Mouse (Mus musculus) limb, embryonic 11.5 days (tissue): ENCODE data around the gene Atxn1. TPM values are rescaled to one million over a fixed set of nuclear protein-coding genes. Genes with fewer than 3 reads are reported as not detected.

Experiments used
- ATAC-seq: fragments of 200-750 bp; cut with Nextera tagmentation; 2 replicates; pipeline ENCODE4 v1.8.0; 2017; ENCODE audit warnings: low read depth; ENCODE audit not compliant: insufficient number of reproducible peaks, low FRiP score, low TSS enrichment
- DNase-seq: peaks from one replicate; pipeline ENCODE4 v3.0.0-alpha.2; 2015; ENCODE audit warnings: low spot score
- H3K27ac ChIP-seq: fragments of 300-500 bp; sonication (generic); replicated peaks from 2 replicates; pipeline ENCODE4 v1.5.1; 2014; ENCODE audit warnings: low read depth, mild to moderate bottlenecking, low read length
- H3K27me3 ChIP-seq: fragments of 300-500 bp; sonication (generic); 2 replicates; pipeline ENCODE4 v1.6.1; 2014; ENCODE audit warnings: mild to moderate bottlenecking, low read length, mixed read lengths; ENCODE audit not compliant: control insufficient read depth, insufficient read depth
- H3K36me3 ChIP-seq: fragments of 300-500 bp; sonication (generic); 2 replicates; pipeline ENCODE4 v1.6.1; 2014; ENCODE audit warnings: mild to moderate bottlenecking, low read length, moderate library complexity, mixed read lengths; ENCODE audit not compliant: control insufficient read depth, insufficient read depth
- H3K4me1 ChIP-seq: fragments of 300-500 bp; sonication (generic); 2 replicates; pipeline ENCODE4 v1.6.1; 2014; ENCODE audit warnings: low read length, mixed read lengths; ENCODE audit not compliant: control insufficient read depth, insufficient read depth
- H3K4me2 ChIP-seq: fragments of 300-500 bp; sonication (generic); 2 replicates; pipeline ENCODE4 v1.6.1; 2014; ENCODE audit warnings: low read depth, mild to moderate bottlenecking, moderate library complexity; ENCODE audit not compliant: severe bottlenecking
- H3K4me3 ChIP-seq: fragments of 300-500 bp; sonication (generic); 2 replicates; pipeline ENCODE4 v1.5.1; 2014; ENCODE audit warnings: low read depth, low read length
- H3K9ac ChIP-seq: fragments of 300-500 bp; sonication (generic); 2 replicates; pipeline ENCODE4 v1.6.1; 2014; ENCODE audit warnings: mild to moderate bottlenecking, low read length
- H3K9me3 ChIP-seq: fragments of 300-500 bp; sonication (generic); 2 replicates; pipeline ENCODE4 v1.6.1; 2016; ENCODE audit warnings: low read length; ENCODE audit not compliant: control insufficient read depth
- WGBS: fragments of 180-500 bp; shearing (Covaris S2); extraction: QIAGEN DNeasy Blood & Tissue Kit; methylation state at CpG from one replicate; pipeline ENCODE4 v1.1.7; 2014; 5-methylcytosine and 5-hydroxymethylcytosine counted together
- polyA plus RNA-seq: library from polyadenylated mRNA; unstranded; fragments of >200 nt; fragmentation: Nextera tagmentation; extraction: Ambion mirVana; gene quantifications from 2 replicates; pipeline ENCODE4 v1.2.1, GENCODE M21; 2014

The Atxn1 gene
- polyA plus RNA-seq, 1 experiment from 2014 or later: 1.5 TPM

DNA sequence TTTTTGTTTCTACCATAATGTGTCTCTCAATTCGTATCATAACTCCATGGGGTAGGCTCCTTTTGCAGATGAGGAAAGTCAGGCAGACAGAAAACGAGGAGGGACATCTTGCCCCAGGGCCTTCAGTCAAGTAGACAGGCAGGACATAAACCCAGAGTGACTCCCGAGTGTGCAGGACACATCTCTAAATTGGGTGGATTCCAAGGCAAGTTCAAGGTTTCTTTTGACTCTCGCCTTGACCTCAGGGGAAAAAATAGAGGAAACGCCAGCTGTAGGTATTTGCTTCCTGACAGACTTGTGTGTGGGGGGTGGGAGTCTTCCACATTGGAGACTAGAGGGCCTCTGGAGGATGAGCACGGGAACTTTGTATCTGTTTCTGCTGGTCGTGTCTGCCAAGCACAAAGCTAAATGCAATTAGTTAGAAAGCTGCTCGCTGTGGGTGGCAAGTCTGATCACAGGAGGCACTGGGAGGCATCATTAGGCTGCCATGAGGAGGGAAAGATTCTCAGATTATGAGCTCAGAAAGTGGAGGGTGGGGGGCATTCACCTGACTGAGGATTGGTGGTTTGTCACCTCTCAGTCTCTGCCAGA lies 449.9 kb downstream of the Atxn1 start:
- H3K9ac ChIP-seq: no peak overlapping the region
- H3K27me3 ChIP-seq: no peaks in the 10 kb centered on the region
- peaks cover 6% of the 10 kb centered on the region for H3K4me1 ChIP-seq
- H3K4me2 ChIP-seq: no peak overlapping the region
- 51% methylated on average over 8 of the region's 8 CpGs for WGBS
- no peaks in the 10 kb centered on the region for H3K36me3 ChIP-seq
- H3K9me3 ChIP-seq: no peaks in the 10 kb centered on the region
- no peak overlapping the region for H3K27ac ChIP-seq
- no peak for DNase-seq
- H3K4me3 ChIP-seq: no peak overlapping the region
- ATAC-seq: no peak

DNA sequence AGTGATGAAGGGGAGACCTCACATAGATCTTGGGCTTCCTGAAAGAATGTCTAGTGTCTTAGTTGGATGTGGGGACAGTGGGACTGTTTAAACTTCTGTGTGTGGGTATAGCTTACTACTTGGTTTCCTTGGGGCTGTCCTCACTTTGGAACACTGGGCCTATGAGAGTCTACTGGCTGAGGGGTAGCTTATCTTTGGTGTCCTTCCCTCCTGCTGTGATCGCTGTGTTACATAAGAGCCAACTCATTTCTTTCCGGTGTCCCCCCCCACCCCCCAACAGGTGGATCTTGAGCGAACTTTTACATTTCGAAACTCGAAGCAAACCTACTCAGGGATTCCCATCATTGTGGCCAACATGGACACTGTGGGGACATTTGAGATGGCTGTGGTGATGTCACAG lies 450.7 kb downstream of the Atxn1 start:
- Histone ChIP-seq H3K36me3 (no peaks in the 10 kb centered on the region), H3K27me3 (no peaks in the 10 kb centered on the region), H3K9ac (no peak overlapping the region), H3K9me3 (no peaks in the 10 kb centered on the region), H3K4me3 (no peak overlapping the region), H3K4me1 (peaks cover 6% of the 10 kb centered on the region), H3K27ac (no peak overlapping the region), H3K4me2 (no peak overlapping the region)
- no peak for DNase-seq
- ATAC-seq: no peak
- 87% methylated on average over 5 of the region's 5 CpGs for WGBS

DNA sequence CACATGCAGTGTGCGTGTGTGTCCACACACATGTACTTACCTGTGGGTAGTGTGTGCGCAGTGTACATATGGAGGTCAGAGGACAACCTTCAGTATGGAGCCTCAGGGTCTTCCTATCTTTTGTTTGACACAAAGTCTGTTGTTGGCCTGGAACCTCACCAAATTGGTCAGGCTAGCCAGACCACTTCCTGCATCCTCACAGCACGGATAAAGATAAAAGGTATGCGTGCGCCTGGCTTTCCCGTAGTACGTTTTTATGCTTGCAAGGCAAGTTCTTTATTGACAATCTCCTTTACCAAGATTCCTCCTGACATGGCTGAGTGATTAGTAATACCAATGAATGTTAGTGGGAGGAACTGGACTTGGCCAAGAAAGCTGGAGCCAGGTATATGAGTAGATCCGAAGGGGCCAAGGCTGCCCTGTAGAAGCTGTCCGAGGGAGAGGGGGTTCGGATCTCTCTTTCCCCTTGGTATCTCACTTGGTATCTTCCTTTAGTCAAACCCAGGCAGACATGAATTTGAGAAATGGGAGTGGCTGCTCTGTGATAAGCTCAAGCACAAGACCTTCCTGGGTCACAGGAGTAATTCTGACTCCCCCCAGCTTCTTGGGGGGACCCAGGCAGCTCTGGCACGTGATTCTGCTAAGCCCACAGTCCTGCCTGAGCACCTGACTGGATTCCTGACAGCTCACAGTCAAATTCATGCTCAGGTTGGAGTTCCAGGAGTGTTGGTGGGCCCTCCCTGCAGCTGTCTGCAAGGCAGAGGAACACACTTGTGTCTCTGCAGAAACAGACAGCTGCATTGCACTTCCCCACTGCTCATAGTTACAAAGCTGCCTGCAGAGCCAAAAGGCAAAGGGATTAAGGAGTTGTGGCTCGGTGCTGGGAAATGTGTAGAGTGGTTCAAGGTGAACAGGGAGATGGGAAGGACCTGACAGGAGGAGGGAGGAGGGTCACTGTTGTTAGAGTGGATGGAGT lies 451.5 kb downstream of the Atxn1 start:
- Histone ChIP-seq H3K9ac (no peak overlapping the region), H3K4me2 (no peak overlapping the region), H3K27ac (no peak overlapping the region), H3K27me3 (no peaks in the 10 kb centered on the region), H3K36me3 (no peaks in the 10 kb centered on the region), H3K9me3 (no peaks in the 10 kb centered on the region), H3K4me3 (no peak overlapping the region), H3K4me1 (peaks cover 11% of the 10 kb centered on the region)
- WGBS: 80% methylated on average over 12 of the region's 12 CpGs
- no peak for ATAC-seq
- no peak for DNase-seq

DNA sequence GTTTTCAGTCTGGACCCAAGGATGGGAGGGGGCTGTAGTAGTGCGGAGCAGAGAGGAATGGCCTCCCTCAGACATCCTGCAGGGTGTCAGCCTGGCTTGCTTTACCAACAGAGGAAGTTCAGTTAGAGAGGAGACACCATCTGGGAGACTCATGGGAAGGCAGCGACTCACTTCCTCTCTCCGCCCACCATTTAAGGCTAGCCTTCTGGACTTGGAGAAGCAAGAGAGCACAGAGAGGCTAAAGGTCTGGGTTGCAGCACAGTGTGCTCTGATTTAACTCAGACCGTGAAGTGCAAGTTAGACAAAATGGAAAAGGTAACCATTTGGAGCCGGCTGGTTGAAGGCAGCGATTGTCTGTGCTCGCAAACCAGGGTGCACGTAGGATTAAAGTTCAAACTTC lies 452.3 kb downstream of the Atxn1 start:
- 78% methylated on average over 8 of the region's 8 CpGs for WGBS
- Histone ChIP-seq H3K9me3 (no peaks in the 10 kb centered on the region), H3K9ac (no peak overlapping the region), H3K4me3 (no peak overlapping the region), H3K27ac (no peak overlapping the region), H3K36me3 (no peaks in the 10 kb centered on the region), H3K4me1 (peaks cover 13% of the 10 kb centered on the region), H3K27me3 (no peaks in the 10 kb centered on the region), H3K4me2 (no peak overlapping the region)
- DNase-seq: no peak
- no peak for ATAC-seq

DNA sequence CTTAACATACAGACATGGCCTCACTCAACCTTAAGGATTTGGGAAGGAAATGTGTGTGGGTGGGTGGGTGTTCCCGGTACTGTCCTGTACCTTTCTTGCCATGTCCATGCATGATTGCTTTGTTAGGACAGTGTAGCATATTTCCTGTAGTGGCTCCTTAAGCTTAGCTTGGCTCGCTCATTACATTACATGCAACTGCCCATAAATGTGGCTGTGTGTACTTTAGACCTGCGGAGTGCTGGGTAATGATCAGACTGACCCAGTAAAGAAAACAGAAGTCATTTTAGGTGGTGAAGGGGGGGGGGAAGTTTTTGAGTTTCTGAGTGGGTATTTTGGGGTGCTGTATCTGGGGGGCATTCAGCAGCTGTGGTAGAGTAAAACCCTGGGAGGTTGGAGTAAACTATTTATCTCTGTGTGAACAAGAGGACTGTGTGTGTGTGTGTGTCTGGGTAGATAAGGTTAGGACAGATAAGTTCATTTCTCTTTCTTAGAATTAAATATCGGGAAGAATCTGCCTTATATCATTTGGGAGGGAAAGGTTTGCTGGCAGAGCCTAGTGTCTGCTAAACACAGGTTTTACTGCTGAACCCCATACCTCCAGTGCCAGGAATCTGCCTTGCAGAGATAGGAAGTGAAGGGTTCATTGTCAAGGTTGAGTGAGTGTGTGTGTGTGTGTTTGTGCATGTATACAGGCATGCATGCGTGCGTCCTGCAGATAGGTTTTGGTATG lies 452.9 kb downstream of the Atxn1 start:
- Histone ChIP-seq H3K27ac (no peak overlapping the region; the same call in 1 of the 2 replicates), H3K4me3 (no peak overlapping the region), H3K4me2 (no peak overlapping the region), H3K36me3 (no peaks in the 10 kb centered on the region), H3K9ac (no peak overlapping the region), H3K4me1 (peaks cover 10% of the 10 kb centered on the region), H3K9me3 (no peaks in the 10 kb centered on the region), H3K27me3 (no peaks in the 10 kb centered on the region)
- no peak for ATAC-seq
- no peak for DNase-seq
- 86% methylated on average over 6 of the region's 6 CpGs for WGBS

DNA sequence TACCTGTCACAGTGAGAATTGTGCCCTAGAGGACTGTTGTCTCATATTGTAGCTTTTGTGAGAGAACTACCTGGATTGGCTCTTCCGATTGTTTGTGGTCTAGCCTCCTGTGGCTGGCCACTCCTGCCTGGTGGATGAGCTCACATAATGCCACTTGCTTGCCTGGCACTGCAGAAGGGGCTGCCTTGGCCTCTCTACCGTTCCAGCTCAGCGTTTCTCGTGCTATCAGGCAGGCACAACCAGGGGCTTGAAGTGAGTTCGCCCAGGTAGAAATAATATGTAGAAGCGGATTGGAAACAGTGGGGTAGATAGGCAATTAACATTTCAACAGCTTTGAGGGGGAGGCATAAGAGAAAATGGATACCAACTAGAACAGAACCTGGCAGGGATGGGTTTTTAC lies 455.4 kb downstream of the Atxn1 start:
- ATAC-seq (no peak), DNase-seq (no peak)
- Histone ChIP-seq H3K36me3 (no peaks in the 10 kb centered on the region), H3K4me3 (no peak overlapping the region), H3K27ac (no peak overlapping the region), H3K4me1 (peaks cover 7% of the 10 kb centered on the region), H3K9ac (no peak overlapping the region), H3K4me2 (no peak overlapping the region), H3K9me3 (no peaks in the 10 kb centered on the region), H3K27me3 (no peaks in the 10 kb centered on the region)
- WGBS: 76% methylated on average over 6 of the region's 6 CpGs

DNA sequence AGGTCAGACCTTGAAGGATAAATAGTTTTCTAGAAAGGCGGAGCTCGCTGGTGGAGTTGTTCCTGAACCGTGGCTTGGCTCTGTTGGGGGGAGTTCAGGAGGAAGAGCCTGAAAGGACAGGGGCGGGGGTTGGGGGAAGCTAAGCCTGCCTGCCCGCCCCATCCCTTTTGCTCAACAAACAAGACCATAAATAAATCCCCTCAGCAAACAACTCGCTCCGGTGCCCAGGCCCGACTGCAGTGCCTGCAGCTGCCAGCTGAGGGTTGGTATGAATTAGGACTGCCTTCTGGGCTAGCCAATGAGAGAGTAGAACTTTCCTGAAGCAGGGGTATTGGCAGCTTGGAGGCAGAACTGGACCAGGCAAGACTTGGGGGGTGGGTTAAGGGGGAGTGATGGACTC lies 456.3 kb downstream of the Atxn1 start:
- Histone ChIP-seq H3K4me3 (peak overlapping the region; percentile 34), H3K27me3 (no peaks in the 10 kb centered on the region), H3K4me1 (peaks cover 7% of the 10 kb centered on the region), H3K9me3 (no peaks in the 10 kb centered on the region), H3K9ac (0 out of 2 replicates have a peak overlapping the region, but pooled peaks have one; percentile 4), H3K4me2 (peak overlapping the region; percentile 61), H3K36me3 (no peaks in the 10 kb centered on the region), H3K27ac (no peak overlapping the region)
- under 1% methylated on average over 8 of the region's 8 CpGs for WGBS
- DNase-seq (peak; percentile 60), ATAC-seq (no peak)
